Mouse (Mus musculus) left cerebral cortex, postnatal 4 days (tissue): ENCODE results near the gene 5730596B20Rik. TPM values are rescaled to one million over a fixed set of nuclear protein-coding genes. Genes with fewer than 3 reads are reported as not detected.
A peak's percentile ranks its signal among the peaks of the same experiment; 100 is the strongest.

Experiments used
- DNase-seq: peaks from one replicate; pipeline ENCODE4 v3.0.0-alpha.2; 2022
- intact Hi-C: fragments of 180-260 bp; cut with DNase I; formaldehyde crosslinking; loops from one replicate; pipeline ENCODE4 v1.15.1; 2025
- total RNA-seq, 2 experiments: library from RNA; stranded (reverse); gene quantifications; 2 replicates each; pipeline ENCODE4 v1.2.3; 2021

The 5730596B20Rik gene
- total RNA-seq, 2 experiments from 2014 or later, result not detected

- intact Hi-C loops, result no loop called here
- no peak for DNase-seq
These were observed 31.8 kb downstream of the 5730596B20Rik start for GRCm38 (mm10) chr6:52208868-52209684.

- DNase-seq, result no peak
- intact Hi-C loops, result no loop called here
These were observed 32.4 kb downstream of the 5730596B20Rik start for GRCm38 (mm10) chr6:52209685-52210046.

GRCm38 (mm10) chr6:52211170-52211935 is 34.1 kb downstream of the 5730596B20Rik start:
- DNase-seq, result peak; percentile 72
- intact Hi-C loops, result no loop called here

GRCm38 (mm10) chr6:52211961-52212360 is 34.7 kb downstream of the 5730596B20Rik start:
- DNase-seq, result no peak
- intact Hi-C loops, result no loop called here

- no peak for DNase-seq
- intact Hi-C loops, result no loop called here
These were observed 35.3 kb downstream of the 5730596B20Rik start for GRCm38 (mm10) chr6:52212556-52213118.

GRCm38 (mm10) chr6:52213119-52213986 is 36.1 kb downstream of the 5730596B20Rik start, which contains the start of the genes Hoxa3 and Gm28308:
Gene Hoxa3 (minus strand): TSS chr6:52213336.
Gene Gm28308 (minus strand): TSS chr6:52213339.
- intact Hi-C loops, result no loop called here

GRCm38 (mm10) chr6:52214271-52214670 is 37.0 kb downstream of the 5730596B20Rik start:
- intact Hi-C loops, result no loop called here
- no peak for DNase-seq

More at GRCm38 (mm10) chr6:52213119-52213986, 36.1 kb downstream of the 5730596B20Rik start, which contains the start of the genes Hoxa3 and Gm28308:
- no peak for DNase-seq

- intact Hi-C loops, result no loop called here
These were observed 37.8 kb downstream of the 5730596B20Rik start for GRCm38 (mm10) chr6:52215070-52215469.

GRCm38 (mm10) chr6:52215771-52216535 is 38.7 kb downstream of the 5730596B20Rik start:
- DNase-seq, result no peak
- intact Hi-C loops, result no loop called here

More at GRCm38 (mm10) chr6:52215070-52215469, 37.8 kb downstream of the 5730596B20Rik start:
- no peak for DNase-seq

- DNase-seq, result no peak
- intact Hi-C loops, result no loop called here
These were observed 39.6 kb downstream of the 5730596B20Rik start for GRCm38 (mm10) chr6:52216691-52217458.

GRCm38 (mm10) chr6:52217459-52217768 is 40.1 kb downstream of the 5730596B20Rik start:
- no peak for DNase-seq
- intact Hi-C loops, result no loop called here

GRCm38 (mm10) chr6:52217895-52218642 is 40.8 kb downstream of the 5730596B20Rik start:
- DNase-seq, result no peak
- intact Hi-C loops, result no loop called here

- intact Hi-C loops, result no loop called here
- DNase-seq, result peak; percentile 1
These were observed 41.4 kb downstream of the 5730596B20Rik start for GRCm38 (mm10) chr6:52218643-52219215.

GRCm38 (mm10) chr6:52219234-52219942 is 42.1 kb downstream of the 5730596B20Rik start:
- intact Hi-C loops, result no loop called here
- peak; percentile 0 for DNase-seq

GRCm38 (mm10) chr6:52220003-52220864 is 42.9 kb downstream of the 5730596B20Rik start:
- no peak for DNase-seq
- intact Hi-C loops, result loop anchor here (5.0 kb wide), 2 partner anchors 638 to 1048 kb away; no protein-coding TSS in a partner anchor

GRCm38 (mm10) chr6:52220865-52221310 is 43.6 kb downstream of the 5730596B20Rik start:
- peak; percentile 0 for DNase-seq
- intact Hi-C loops, result loop anchor here (5.0 kb wide), 2 partner anchors 639 to 1049 kb away; no protein-coding TSS in a partner anchor
